Mouse (Mus musculus) lung, adult 2 months (tissue): ENCODE measurements around the gene Pabpn1l. TPM values are rescaled to one million over a fixed set of nuclear protein-coding genes. Genes with fewer than 3 reads are reported as not detected.

Experiments
- DNase-seq: peaks from one replicate; pipeline ENCODE4 v3.0.0; 2022
- H3K4me1 ChIP-seq: fragments of 200-500 bp; 2 replicates; pipeline ENCODE4 v1.6.1; 2011; ENCODE audit warnings: low read length; ENCODE audit not compliant: control insufficient read depth, insufficient read depth
- H3K4me3 ChIP-seq: fragments of 200-500 bp; replicated peaks from 2 replicates; pipeline ENCODE3; 2011; ENCODE audit warnings: low read depth, mild to moderate bottlenecking, control low read depth, low read length; ENCODE audit errors: extremely low read depth
- CTCF ChIP-seq: fragments of 200-500 bp; IDR thresholded peaks from 2 replicates; pipeline ENCODE4 v1.5.1; 2011; ENCODE audit warnings: mild to moderate bottlenecking, low read length, control low read depth; ENCODE audit not compliant: insufficient read depth
- POLR2A ChIP-seq: fragments of 200-500 bp; IDR thresholded peaks from 2 replicates; pipeline ENCODE4 v1.6.1; 2011; ENCODE audit warnings: low read depth, mild to moderate bottlenecking, control low read depth, low read length, borderline replicate concordance; ENCODE audit errors: extremely low read depth
- WGBS: fragments of 180-500 bp; shearing (Covaris S2); methylation state at CpG from one replicate; pipeline ENCODE4 v1.1.7; 2018; 5-methylcytosine and 5-hydroxymethylcytosine counted together
- polyA plus RNA-seq: library from polyadenylated mRNA; depleted of rRNA; stranded (reverse); fragments of >200 nt; gene quantifications from 2 replicates; pipeline ENCODE4 v1.2.3, GENCODE M21; 2012

Gene Pabpn1l
- polyA plus RNA-seq, 1 experiment = not detected

- WGBS = 89% methylated on average over 6 of the region's 6 CpGs
- H3K4me1 ChIP-seq = peaks cover 4% of the 10 kb centered on the region; the same call in 1 of the 2 replicates
- no peak for DNase-seq
- TF ChIP-seq CTCF (no peak), POLR2A (no peak)
- no peak overlapping the region for H3K4me3 ChIP-seq
These were observed 3.7 kb downstream of the Pabpn1l start for GRCm38 (mm10) chr8:122618660-122619378.

GRCm38 (mm10) chr8:122617947-122618546, 4.5 kb downstream of the Pabpn1l start:
- peak; percentile 84 for DNase-seq
- peaks cover 4% of the 10 kb centered on the region; the same call in 1 of the 2 replicates for H3K4me1 ChIP-seq
- no peak overlapping the region for H3K4me3 ChIP-seq
- TF ChIP-seq CTCF (peak; percentile 75), POLR2A (no peak)
- 36% methylated on average over 5 of the region's 7 CpGs for WGBS

GRCm38 (mm10) chr8:122616181-122616905, 6.2 kb downstream of the Pabpn1l start:
- Histone ChIP-seq H3K4me3 (no peak overlapping the region), H3K4me1 (peaks cover 11% of the 10 kb centered on the region)
- no peak for DNase-seq
- 48% methylated on average over 9 of the region's 9 CpGs for WGBS
- TF ChIP-seq POLR2A (no peak), CTCF (no peak)

GRCm38 (mm10) chr8:122611295-122612133, 11.0 kb downstream of the Pabpn1l start, which contains the start of the genes Galns and Trappc2l:
Gene Galns (minus strand): TSS chr8:122611463.
Gene Trappc2l (plus strand): TSS chr8:122611640.
- no peak for TF ChIP-seq CTCF
- peak; percentile 81 for TF ChIP-seq POLR2A
- peaks cover 12% of the 10 kb centered on the region for H3K4me1 ChIP-seq
- 1% methylated on average over 48 of the region's 57 CpGs for WGBS
- peak within 1 kb of the TSS; percentile 89 for H3K4me3 ChIP-seq
- peak; percentile 94 for DNase-seq

GRCm38 (mm10) chr8:122610612-122611277, 11.8 kb downstream of the Pabpn1l start:
- TF ChIP-seq POLR2A = no peak
- TF ChIP-seq CTCF = no peak
- H3K4me3 ChIP-seq = peak overlapping the region; percentile 89
- WGBS = 3% methylated on average over 20 of the region's 20 CpGs
- peak; percentile 21 for DNase-seq
- H3K4me1 ChIP-seq = peaks cover 12% of the 10 kb centered on the region

GRCm38 (mm10) chr8:122610209-122610608, 12.3 kb downstream of the Pabpn1l start:
- H3K4me3 ChIP-seq = no peak overlapping the region
- WGBS = 60% methylated on average over 4 of the region's 4 CpGs
- TF ChIP-seq CTCF (no peak), POLR2A (no peak)

GRCm38 (mm10) chr8:122606810-122607209, 15.7 kb downstream of the Pabpn1l start:
- DNase-seq = no peak
- peaks cover 5% of the 10 kb centered on the region; the same call in 1 of the 2 replicates for H3K4me1 ChIP-seq
- H3K4me3 ChIP-seq = no peak overlapping the region
- TF ChIP-seq CTCF = no peak
- WGBS = 84% methylated on average over 11 of the region's 12 CpGs

More at GRCm38 (mm10) chr8:122610209-122610608, 12.3 kb downstream of the Pabpn1l start:
- DNase-seq = no peak
- peaks cover 12% of the 10 kb centered on the region for H3K4me1 ChIP-seq

- no peak for DNase-seq
- H3K4me3 ChIP-seq = no peak overlapping the region
- no peaks in the 10 kb centered on the region for H3K4me1 ChIP-seq
- TF ChIP-seq CTCF (no peak), POLR2A (no peak)
- WGBS = 75% methylated on average over 4 of the region's 4 CpGs
These were observed 17.2 kb downstream of the Pabpn1l start for GRCm38 (mm10) chr8:122605367-122605766.
